Mouse (Mus musculus) mesoderm, embryonic 11.5 days (tissue): Measurements from ENCODE around the gene Ssc4d.
A peak's percentile ranks its signal among the peaks of the same experiment; 100 is the strongest.

Experiments
- DNase-seq: peaks from one replicate; pipeline ENCODE4 v3.0.0-alpha.2; 2012; ENCODE audit warnings: low read depth, low spot score

The Ssc4d gene

GRCm38 (mm10) chr5:135975893-135976668, 1.8 kb upstream of the Ssc4d start:
- DNase-seq: no peak

GRCm38 (mm10) chr5:135971876-135972275, 2.5 kb downstream of the Ssc4d start:
- no peak for DNase-seq

- DNase-seq: no peak
These were observed 4.1 kb downstream of the Ssc4d start for GRCm38 (mm10) chr5:135970247-135970646.

- no peak for DNase-seq
These were observed 5.5 kb downstream of the Ssc4d start for GRCm38 (mm10) chr5:135968781-135969180.

- DNase-seq: no peak
These were observed 7.5 kb downstream of the Ssc4d start for GRCm38 (mm10) chr5:135966866-135967265.

- no peak for DNase-seq
These were observed 8.8 kb downstream of the Ssc4d start for GRCm38 (mm10) chr5:135965501-135965930.

GRCm38 (mm10) chr5:135963280-135963627, 11.1 kb downstream of the Ssc4d start:
- DNase-seq: no peak

- DNase-seq: peak; percentile 99
These were observed 11.6 kb downstream of the Ssc4d start for GRCm38 (mm10) chr5:135962492-135963279.

GRCm38 (mm10) chr5:135962125-135962491, 12.2 kb downstream of the Ssc4d start:
- no peak for DNase-seq

GRCm38 (mm10) chr5:135960909-135961635, 13.3 kb downstream of the Ssc4d start:
- DNase-seq: no peak

- DNase-seq: no peak
These were observed 14.4 kb downstream of the Ssc4d start for GRCm38 (mm10) chr5:135959911-135960310.

GRCm38 (mm10) chr5:135958367-135958766, 16.0 kb downstream of the Ssc4d start:
- no peak for DNase-seq

GRCm38 (mm10) chr5:135957207-135957974, 16.9 kb downstream of the Ssc4d start:
- peak; percentile 97 for DNase-seq

GRCm38 (mm10) chr5:135956300-135957206, 17.8 kb downstream of the Ssc4d start:
- no peak for DNase-seq

- no peak for DNase-seq
These were observed 21.5 kb downstream of the Ssc4d start for GRCm38 (mm10) chr5:135952830-135953229.

- no peak for DNase-seq
These were observed 22.7 kb downstream of the Ssc4d start for GRCm38 (mm10) chr5:135951660-135952059.

- DNase-seq: no peak
These were observed 23.5 kb downstream of the Ssc4d start for GRCm38 (mm10) chr5:135950710-135951412.

GRCm38 (mm10) chr5:135946621-135947020, 27.7 kb downstream of the Ssc4d start:
- no peak for DNase-seq

GRCm38 (mm10) chr5:135945916-135946408, 28.4 kb downstream of the Ssc4d start:
- DNase-seq: no peak

- no peak for DNase-seq
These were observed 31.6 kb downstream of the Ssc4d start for GRCm38 (mm10) chr5:135942710-135943109.
